Mouse (Mus musculus) midbrain, postnatal 0 days (tissue): ENCODE data around the gene Arhgap27. TPM values are rescaled to one million over a fixed set of nuclear protein-coding genes. Genes with fewer than 3 reads are reported as not detected.

Source experiments
- ATAC-seq: fragments of 200-750 bp; cut with Nextera tagmentation; 2 replicates; pipeline ENCODE4 v1.8.0; 2017; ENCODE audit warnings: moderate number of reproducible peaks, mild to moderate bottlenecking, moderate TSS enrichment, moderate library complexity; ENCODE audit not compliant: low FRiP score
- DNase-seq: peaks from one replicate; pipeline ENCODE4 v3.0.0-alpha.2; 2015; ENCODE audit warnings: low spot score
- H3K27ac ChIP-seq: fragments of 300-500 bp; sonication (generic); 2 replicates; pipeline ENCODE4 v1.5.1; 2014; ENCODE audit warnings: low read depth, mild to moderate bottlenecking, low read length, mixed read lengths
- H3K27me3 ChIP-seq: fragments of 300-500 bp; sonication (generic); 2 replicates; pipeline ENCODE4 v1.6.1; 2014; ENCODE audit warnings: low read length, control low read depth, mixed read lengths; ENCODE audit not compliant: insufficient read depth
- H3K36me3 ChIP-seq: fragments of 300-500 bp; sonication (generic); 2 replicates; pipeline ENCODE4 v1.6.1; 2014; ENCODE audit warnings: low read length, control low read depth, mixed read lengths; ENCODE audit not compliant: insufficient read depth
- H3K4me1 ChIP-seq: fragments of 300-500 bp; sonication (generic); 2 replicates; pipeline ENCODE4 v1.6.1; 2014; ENCODE audit warnings: mild to moderate bottlenecking, control low read depth, antibody characterized with exemption, low read length, mixed read lengths; ENCODE audit not compliant: insufficient read depth
- H3K4me2 ChIP-seq: fragments of 300-500 bp; sonication (generic); 2 replicates; pipeline ENCODE4 v1.6.1; 2014; ENCODE audit warnings: low read depth, mild to moderate bottlenecking, low read length, mixed read lengths; ENCODE audit not compliant: poor library complexity, severe bottlenecking
- H3K4me3 ChIP-seq: fragments of 300-500 bp; sonication (generic); 2 replicates; pipeline ENCODE4 v1.5.1; 2014; ENCODE audit warnings: low read depth, mild to moderate bottlenecking, low read length, moderate library complexity
- H3K9ac ChIP-seq: fragments of 300-500 bp; sonication (generic); replicated peaks from 2 replicates; pipeline ENCODE4 v1.6.1; 2014; ENCODE audit warnings: mild to moderate bottlenecking, low read length, moderate library complexity, mixed read lengths; ENCODE audit not compliant: poor library complexity, severe bottlenecking
- H3K9me3 ChIP-seq: fragments of 300-500 bp; sonication (generic); 2 replicates; pipeline ENCODE4 v1.6.1; 2016; ENCODE audit warnings: low read length, control low read depth
- CTCF ChIP-seq: IDR thresholded peaks from 2 replicates; pipeline ENCODE4 v1.5.1; 2016; ENCODE audit warnings: antibody characterized with exemption, mild to moderate bottlenecking
- WGBS: fragments of 180-500 bp; shearing (Covaris S2); extraction: QIAGEN DNeasy Blood & Tissue Kit; methylation state at CpG from one replicate; pipeline ENCODE4 v1.1.7; 2014; 5-methylcytosine and 5-hydroxymethylcytosine counted together
- polyA plus RNA-seq: library from polyadenylated mRNA; unstranded; fragments of >200 nt; fragmentation: Nextera tagmentation; extraction: Ambion mirVana; gene quantifications from 2 replicates; pipeline ENCODE4 v1.2.1, GENCODE M21; 2015
- total RNA-seq: library from RNA; depleted of rRNA; stranded (reverse); fragments of >200 nt; gene quantifications from 2 replicates; pipeline ENCODE4 v1.2.3, GENCODE M21; 2014

Arhgap27 gene
- total and polyA plus RNA-seq, 2 experiments from 2014 or later, result 4.9 to 7.9 TPM

DNA sequence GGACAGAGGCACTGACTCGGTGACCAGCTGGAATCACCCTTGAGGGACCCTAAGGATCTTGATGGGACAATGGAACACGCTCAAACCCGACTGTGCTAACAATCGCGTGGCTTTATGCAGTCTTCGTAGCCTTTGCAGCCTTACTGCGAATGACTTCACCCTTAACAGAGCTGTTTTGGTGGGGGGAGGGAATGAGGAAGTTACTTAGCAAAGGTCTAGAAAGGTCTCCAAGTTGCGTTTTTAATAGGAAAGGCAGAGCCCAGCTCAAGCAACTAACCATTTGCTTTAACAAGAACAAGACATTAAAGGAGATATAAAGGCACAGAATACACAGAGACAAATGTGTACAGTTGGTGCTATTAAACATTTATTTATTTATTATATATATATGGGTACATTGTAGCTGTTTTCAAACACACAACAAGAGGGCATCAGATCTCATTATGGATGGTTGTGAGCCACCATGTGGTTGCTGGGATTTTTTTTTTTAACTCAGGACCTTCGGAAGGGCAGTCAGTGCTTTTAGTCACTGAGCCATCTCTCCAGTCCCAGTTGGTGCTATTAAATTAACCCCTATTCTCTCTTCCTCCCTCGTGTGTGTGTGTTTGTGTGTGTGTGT is 53.4 kb downstream of the Arhgap27 start:
- Histone ChIP-seq H3K9me3 (no peaks in the 10 kb centered on the region), H3K4me2 (no peak overlapping the region), H3K27me3 (no peaks in the 10 kb centered on the region), H3K27ac (no peak overlapping the region), H3K4me1 (no peaks in the 10 kb centered on the region), H3K9ac (no peak overlapping the region), H3K4me3 (no peak overlapping the region), H3K36me3 (no peaks in the 10 kb centered on the region)
- 83% methylated on average over 10 of the region's 10 CpGs for WGBS
- DNase-seq, result no peak
- ATAC-seq, result no peak
- TF ChIP-seq CTCF, result no peak

DNA sequence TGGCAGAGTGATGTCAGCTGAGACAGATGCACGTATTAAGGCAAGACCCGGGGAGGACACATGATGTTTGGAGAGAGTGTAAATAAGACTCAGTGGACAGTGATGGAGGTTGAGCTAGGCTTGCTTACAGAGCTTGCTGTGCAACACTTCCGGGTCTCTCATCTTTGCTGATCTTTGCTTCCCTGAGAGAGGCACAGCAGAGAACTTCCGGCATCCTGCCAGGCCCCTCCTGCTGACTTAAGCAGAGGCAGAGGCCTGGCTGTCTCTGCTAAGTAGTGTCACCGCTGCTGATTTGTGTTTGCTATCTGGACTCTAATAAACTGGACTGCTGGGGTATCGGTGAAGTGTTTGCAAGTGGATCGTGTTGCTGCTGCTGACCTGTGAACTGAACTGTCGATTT is 55.6 kb downstream of the Arhgap27 start:
- WGBS, result 72% methylated on average over 8 of the region's 8 CpGs
- no peaks in the 10 kb centered on the region for H3K4me1 ChIP-seq
- H3K4me2 ChIP-seq, result no peak overlapping the region
- no peaks in the 10 kb centered on the region for H3K36me3 ChIP-seq
- DNase-seq (no peak), ATAC-seq (no peak)
- no peak overlapping the region for H3K27ac ChIP-seq
- TF ChIP-seq CTCF, result no peak
- no peaks in the 10 kb centered on the region for H3K27me3 ChIP-seq
- H3K9me3 ChIP-seq, result no peaks in the 10 kb centered on the region
- no peak overlapping the region for H3K4me3 ChIP-seq
- no peak overlapping the region for H3K9ac ChIP-seq

DNA sequence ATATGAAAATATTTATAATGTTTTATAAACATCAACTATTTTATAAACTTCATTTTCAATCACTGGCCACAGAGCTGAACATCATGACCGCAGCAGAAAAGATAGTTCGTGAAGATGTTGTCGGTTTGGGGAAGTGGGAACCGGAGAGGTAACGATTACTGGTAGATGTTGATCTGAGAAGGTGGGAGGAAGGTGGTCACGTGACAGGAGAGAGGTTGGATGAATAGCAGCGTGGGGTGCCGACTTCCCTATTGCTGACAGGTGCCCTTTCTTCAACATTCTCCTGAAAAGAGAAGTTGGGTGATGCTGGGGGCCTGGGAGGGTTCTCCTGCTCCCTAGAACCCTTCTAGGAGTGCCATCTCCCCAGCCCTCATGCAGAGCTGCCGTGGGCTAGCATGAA is 59.0 kb downstream of the Arhgap27 start:
- DNase-seq (no peak), ATAC-seq (no peak)
- H3K36me3 ChIP-seq, result no peaks in the 10 kb centered on the region
- no peaks in the 10 kb centered on the region for H3K4me1 ChIP-seq
- H3K4me3 ChIP-seq, result no peak overlapping the region
- no peak overlapping the region for H3K27ac ChIP-seq
- no peaks in the 10 kb centered on the region for H3K27me3 ChIP-seq
- no peak overlapping the region for H3K4me2 ChIP-seq
- no peak for TF ChIP-seq CTCF
- H3K9ac ChIP-seq, result no peak overlapping the region
- 85% methylated on average over 9 of the region's 9 CpGs for WGBS
- H3K9me3 ChIP-seq, result no peaks in the 10 kb centered on the region

DNA sequence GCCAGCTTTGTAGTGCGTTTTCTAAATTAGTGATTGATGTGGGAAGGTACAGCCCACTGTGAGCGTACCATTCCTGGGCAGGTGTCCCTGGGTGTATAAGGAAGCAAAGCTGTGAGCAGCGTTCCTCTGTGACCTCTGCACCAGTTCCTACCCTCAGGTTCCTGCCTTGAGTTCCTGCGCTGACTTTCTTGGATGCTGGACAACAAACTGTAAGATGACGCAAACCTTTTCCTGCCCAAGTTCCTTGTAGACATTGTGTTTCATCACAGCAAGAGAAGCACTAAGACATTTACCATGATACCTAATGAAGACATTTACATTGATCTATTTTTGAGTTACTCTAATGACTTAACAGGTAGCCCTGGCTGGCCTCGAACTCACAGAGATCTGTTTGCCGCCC is 68.7 kb downstream of the Arhgap27 start:
- H3K4me1 ChIP-seq, result no peaks in the 10 kb centered on the region
- no peaks in the 10 kb centered on the region for H3K27me3 ChIP-seq
- H3K9me3 ChIP-seq, result no peaks in the 10 kb centered on the region
- no peak overlapping the region for H3K27ac ChIP-seq
- 93% methylated on average over 7 of the region's 7 CpGs for WGBS
- H3K4me3 ChIP-seq, result no peak overlapping the region
- H3K9ac ChIP-seq, result no peak overlapping the region
- H3K36me3 ChIP-seq, result no peaks in the 10 kb centered on the region
- TF ChIP-seq CTCF, result no peak
- no peak overlapping the region for H3K4me2 ChIP-seq
- ATAC-seq (no peak), DNase-seq (no peak)

DNA sequence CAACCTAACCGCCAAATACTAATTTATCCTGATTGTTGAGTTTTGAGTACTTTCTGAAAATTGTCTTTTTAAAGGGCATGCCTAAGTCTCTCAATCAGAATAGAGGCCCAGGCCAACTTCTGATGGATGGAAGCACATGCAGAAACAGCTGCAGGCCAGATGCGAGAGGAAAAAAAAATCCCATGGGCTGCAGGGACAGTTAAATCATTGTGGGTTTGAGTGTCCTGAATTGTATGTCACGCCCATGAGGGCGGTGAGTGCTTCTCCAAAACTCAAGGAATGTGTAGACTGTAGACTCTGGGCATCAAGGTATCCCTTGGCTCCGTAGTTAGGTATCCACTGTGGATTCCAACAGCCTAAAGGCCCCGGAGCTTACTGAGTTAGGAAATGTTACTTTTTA is 69.4 kb downstream of the Arhgap27 start:
- no peak for TF ChIP-seq CTCF
- H3K9ac ChIP-seq, result no peak overlapping the region
- no peaks in the 10 kb centered on the region for H3K27me3 ChIP-seq
- H3K36me3 ChIP-seq, result no peaks in the 10 kb centered on the region
- no peak for ATAC-seq
- WGBS, result 91% methylated on average over 6 of the region's 6 CpGs
- H3K4me3 ChIP-seq, result no peak overlapping the region
- H3K4me1 ChIP-seq, result no peaks in the 10 kb centered on the region
- H3K27ac ChIP-seq, result no peak overlapping the region
- no peak for DNase-seq
- H3K4me2 ChIP-seq, result no peak overlapping the region
- H3K9me3 ChIP-seq, result no peaks in the 10 kb centered on the region

DNA sequence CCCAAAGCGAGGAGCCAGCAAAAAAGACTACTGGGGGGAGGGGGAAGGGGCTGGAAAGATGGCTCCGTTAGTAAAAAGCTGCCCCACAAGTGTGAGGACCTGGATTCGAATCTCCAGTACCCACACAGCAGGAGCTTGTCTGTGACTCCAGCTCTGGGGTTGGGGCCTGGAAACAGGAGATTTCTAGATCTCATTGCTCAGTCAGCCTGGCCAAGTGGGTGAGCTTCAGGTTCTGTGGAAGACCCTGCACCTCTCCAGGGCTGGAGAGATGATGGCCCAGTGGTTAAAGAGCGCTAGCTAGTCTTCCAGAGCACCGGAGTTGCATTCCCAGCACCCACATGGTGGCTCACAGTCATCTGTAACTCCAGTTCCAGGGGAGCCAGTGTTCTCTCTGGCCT is 70.6 kb downstream of the Arhgap27 start:
- no peaks in the 10 kb centered on the region for H3K9me3 ChIP-seq
- no peaks in the 10 kb centered on the region for H3K27me3 ChIP-seq
- TF ChIP-seq CTCF, result no peak
- 79% methylated on average over 5 of the region's 5 CpGs for WGBS
- H3K27ac ChIP-seq, result no peak overlapping the region
- DNase-seq, result no peak
- ATAC-seq, result no peak
- no peak overlapping the region for H3K9ac ChIP-seq
- H3K4me2 ChIP-seq, result no peak overlapping the region
- no peaks in the 10 kb centered on the region for H3K36me3 ChIP-seq
- H3K4me3 ChIP-seq, result no peak overlapping the region
- no peaks in the 10 kb centered on the region for H3K4me1 ChIP-seq
